Mouse (Mus musculus) lung, embryonic 16.5 days (tissue): ENCODE measurements around the gene Zfp335. TPM values are rescaled to one million over a fixed set of nuclear protein-coding genes. Genes with fewer than 3 reads are reported as not detected.
A peak's percentile ranks its signal among the peaks of the same experiment; 100 is the strongest.
"Not testable (repeated sequence)": the region's sequence is repeated elsewhere in the genome, so short reads cannot be mapped to it uniquely, and the experiment has no call there.

Source experiments
- ATAC-seq: fragments of 200-750 bp; cut with Nextera tagmentation; 2 replicates; pipeline ENCODE4 v1.8.0; 2017; ENCODE audit warnings: low read depth, mild to moderate bottlenecking, moderate library complexity
- H3K27ac ChIP-seq: fragments of 300-500 bp; sonication (generic); 2 replicates; pipeline ENCODE4 v1.5.1; 2014; ENCODE audit warnings: mild to moderate bottlenecking, control low read depth, low read length
- H3K27me3 ChIP-seq: fragments of 300-500 bp; sonication (generic); 2 replicates; pipeline ENCODE4 v1.6.1; 2014; ENCODE audit warnings: low read depth, low read length, mixed read lengths; ENCODE audit not compliant: control insufficient read depth, insufficient read depth
- H3K36me3 ChIP-seq: fragments of 300-500 bp; sonication (generic); 2 replicates; pipeline ENCODE4 v1.6.1; 2014; ENCODE audit warnings: low read length; ENCODE audit not compliant: control insufficient read depth, insufficient read depth
- H3K4me1 ChIP-seq: fragments of 300-500 bp; sonication (generic); replicated peaks from 2 replicates; pipeline ENCODE4 v1.6.1; 2014; ENCODE audit warnings: low read length, mixed read lengths; ENCODE audit not compliant: control insufficient read depth, insufficient read depth
- H3K4me2 ChIP-seq: fragments of 300-500 bp; sonication (generic); 2 replicates; pipeline ENCODE4 v1.6.1; 2014; ENCODE audit warnings: low read depth, low read length, control low read depth
- H3K4me3 ChIP-seq: fragments of 300-500 bp; sonication (generic); 2 replicates; pipeline ENCODE4 v1.5.1; 2014; ENCODE audit warnings: mild to moderate bottlenecking, low read length, control low read depth
- H3K9ac ChIP-seq: fragments of 300-500 bp; sonication (generic); 2 replicates; pipeline ENCODE4 v1.6.1; 2014; ENCODE audit warnings: low read length, control low read depth
- H3K9me3 ChIP-seq: fragments of 300-500 bp; sonication (generic); 2 replicates; pipeline ENCODE4 v1.6.1; 2016; ENCODE audit warnings: low read length; ENCODE audit not compliant: control insufficient read depth
- WGBS: fragments of 180-500 bp; shearing (Covaris S2); extraction: QIAGEN DNeasy Blood & Tissue Kit; methylation state at CpG from one replicate; pipeline ENCODE4 v1.1.7; 2014; 5-methylcytosine and 5-hydroxymethylcytosine counted together
- polyA plus RNA-seq: library from polyadenylated mRNA; unstranded; fragments of >200 nt; fragmentation: Nextera tagmentation; extraction: Ambion mirVana; gene quantifications from 2 replicates; pipeline ENCODE4 v1.2.1, GENCODE M21; 2015

The Zfp335 gene
- polyA plus RNA-seq, 1 experiment from 2014 or later: 14.6 TPM

- peaks cover 15% of the 10 kb centered on the region for H3K36me3 ChIP-seq
- H3K27me3 ChIP-seq: no peaks in the 10 kb centered on the region
- peak overlapping the region; percentile 75 for H3K4me2 ChIP-seq
- WGBS: 0% methylated on average over 34 of the region's 72 CpGs
- peak; percentile 90 for ATAC-seq
- H3K4me3 ChIP-seq: peak overlapping the region; percentile 79
- H3K27ac ChIP-seq: peak overlapping the region; percentile 99
- peak overlapping the region; percentile 99 for H3K9ac ChIP-seq
- H3K9me3 ChIP-seq: no peaks in the 10 kb centered on the region
- peaks cover 14% of the 10 kb centered on the region for H3K4me1 ChIP-seq
Measured at GRCm38 (mm10) chr2:164879568-164880277, 31.8 kb downstream of the Zfp335 start.

- Histone ChIP-seq H3K4me2 (peak within 1 kb of the TSS; percentile 75), H3K9me3 (no peaks in the 10 kb centered on the region), H3K27me3 (no peaks in the 10 kb centered on the region), H3K4me3 (peak within 1 kb of the TSS; percentile 79), H3K27ac (peak within 1 kb of the TSS; percentile 99), H3K36me3 (peaks cover 12% of the 10 kb centered on the region), H3K4me1 (peaks cover 18% of the 10 kb centered on the region), H3K9ac (peak within 1 kb of the TSS; percentile 99)
- ATAC-seq: peak; percentile 88
- WGBS: under 1% methylated on average over 40 of the region's 40 CpGs
Measured at GRCm38 (mm10) chr2:164879228-164879567, 32.4 kb downstream of the Zfp335 start, which contains the start of gene Pcif1. Gene Pcif1, plus strand, starts transcription at chr2:164879304.

- Histone ChIP-seq H3K4me2 (peak overlapping the region; percentile 62), H3K9ac (peak overlapping the region; percentile 99), H3K9me3 (no peaks in the 10 kb centered on the region), H3K27me3 (no peaks in the 10 kb centered on the region), H3K4me3 (peak overlapping the region; percentile 79), H3K27ac (peak overlapping the region; percentile 99), H3K36me3 (peaks cover 7% of the 10 kb centered on the region), H3K4me1 (peaks cover 22% of the 10 kb centered on the region)
- 1% methylated on average over 28 of the region's 28 CpGs for WGBS
- peak; percentile 26 for ATAC-seq
Measured at GRCm38 (mm10) chr2:164878509-164879227, 32.9 kb downstream of the Zfp335 start.

- peak overlapping the region; percentile 99 for H3K27ac ChIP-seq
- 69% methylated on average over 11 of the region's 11 CpGs for WGBS
- not testable (repeated sequence) for H3K36me3 ChIP-seq, ATAC-seq, H3K9me3 ChIP-seq, H3K27me3 ChIP-seq
- H3K4me3 ChIP-seq: peak overlapping the region; percentile 79
- H3K4me2 ChIP-seq: peak overlapping the region; percentile 62
- H3K4me1 ChIP-seq: peaks cover 22% of the 10 kb centered on the region
- H3K9ac ChIP-seq: 0 out of 2 replicates have a peak overlapping the region, but pooled peaks have one; percentile 99
Measured at GRCm38 (mm10) chr2:164877376-164878215, 34.0 kb downstream of the Zfp335 start.

GRCm38 (mm10) chr2:164875648-164876047 is 35.9 kb downstream of the Zfp335 start:
- 53% methylated on average over 2 of the region's 2 CpGs for WGBS
- not testable (repeated sequence) for H3K9me3 ChIP-seq, H3K27ac ChIP-seq, H3K4me2 ChIP-seq, H3K9ac ChIP-seq, ATAC-seq, H3K27me3 ChIP-seq, H3K36me3 ChIP-seq, H3K4me3 ChIP-seq
- peaks cover 21% of the 10 kb centered on the region for H3K4me1 ChIP-seq

GRCm38 (mm10) chr2:164874239-164874769 is 37.3 kb downstream of the Zfp335 start:
- H3K36me3 ChIP-seq: no peaks in the 10 kb centered on the region
- H3K4me3 ChIP-seq: no peak overlapping the region
- H3K9me3 ChIP-seq: no peaks in the 10 kb centered on the region
- H3K27me3 ChIP-seq: no peaks in the 10 kb centered on the region
- no peak overlapping the region for H3K4me2 ChIP-seq
- ATAC-seq: peak; percentile 61
- peaks cover 16% of the 10 kb centered on the region for H3K4me1 ChIP-seq
- H3K27ac ChIP-seq: peak overlapping the region; percentile 86
- peak overlapping the region; percentile 15; the same call in 1 of the 2 replicates for H3K9ac ChIP-seq
- 20% methylated on average over 1 of the region's 1 CpGs for WGBS

GRCm38 (mm10) chr2:164873621-164874020 is 37.9 kb downstream of the Zfp335 start:
- Histone ChIP-seq H3K27ac (peak overlapping the region; percentile 86), H3K4me1 (peaks cover 16% of the 10 kb centered on the region), H3K4me2 (no peak overlapping the region), H3K9me3 (no peaks in the 10 kb centered on the region), H3K9ac (0 out of 2 replicates have a peak overlapping the region, but pooled peaks have one; percentile 2), H3K4me3 (no peak overlapping the region), H3K27me3 (no peaks in the 10 kb centered on the region), H3K36me3 (no peaks in the 10 kb centered on the region)
- no peak for ATAC-seq
- 30% methylated on average over 3 of the region's 3 CpGs for WGBS

- H3K27ac ChIP-seq: no peak overlapping the region
- no peaks in the 10 kb centered on the region for H3K27me3 ChIP-seq
- no peak for ATAC-seq
- H3K9me3 ChIP-seq: peaks cover 7% of the 10 kb centered on the region
- no peaks in the 10 kb centered on the region for H3K36me3 ChIP-seq
- no peak overlapping the region for H3K4me2 ChIP-seq
- H3K4me3 ChIP-seq: no peak overlapping the region
- no peak overlapping the region for H3K9ac ChIP-seq
- 48% methylated on average over 6 of the region's 6 CpGs for WGBS
- peaks cover 15% of the 10 kb centered on the region for H3K4me1 ChIP-seq
Measured at GRCm38 (mm10) chr2:164871602-164872303, 39.8 kb downstream of the Zfp335 start.
